Mouse (Mus musculus): ENCODE data around the gene 4932438H23Rik. TPM values are rescaled to one million over a fixed set of nuclear protein-coding genes. Genes with fewer than 3 reads are reported as not detected.

The 4932438H23Rik gene
- polyA plus RNA-seq, 1 experiment: 1.4 TPM

DNA sequence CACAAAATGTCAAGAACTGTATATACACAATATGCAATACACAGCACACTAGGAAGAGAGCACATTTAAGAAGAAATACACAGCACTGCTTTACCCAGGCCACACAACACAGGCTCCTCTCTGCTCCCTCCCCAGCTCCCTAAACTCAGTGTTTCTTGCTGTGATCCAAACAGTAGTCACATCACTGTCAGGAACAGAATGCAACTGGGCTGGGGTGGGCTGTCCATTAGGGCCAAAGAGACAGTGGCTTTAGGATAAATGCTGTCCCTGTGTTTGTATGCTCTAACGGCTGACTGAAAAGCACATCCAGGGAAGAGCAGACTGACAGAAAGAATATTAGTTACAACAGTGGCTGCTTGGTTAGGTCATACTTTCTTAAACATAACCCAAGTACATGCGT is 65.0 kb downstream of the 4932438H23Rik start:
- Histone ChIP-seq H3K27me3 (ENCODE audit: control insufficient read depth, insufficient read depth, low read length) (no peaks in the 10 kb centered on the region), H3K4me3 (replicated peaks; ENCODE audit: insufficient read depth, low read depth, low read length) (no peak overlapping the region), H3K27ac (ENCODE audit: insufficient read depth, low read length) (no peak overlapping the region), H3K4me1 (ENCODE audit: control insufficient read depth, insufficient read depth, low read length) (no peaks in the 10 kb centered on the region)
- 83% methylated on average over 2 of the region's 2 CpGs for WGBS
- TF ChIP-seq POLR2A (IDR thresholded peaks at IDR 0.05; ENCODE audit: borderline replicate concordance, insufficient read depth, low read length) (no peak), CTCF (IDR thresholded peaks at IDR 0.05; ENCODE audit: borderline replicate concordance, insufficient read depth, low read depth, low read length) (no peak)
- DNase-seq: no peak

DNA sequence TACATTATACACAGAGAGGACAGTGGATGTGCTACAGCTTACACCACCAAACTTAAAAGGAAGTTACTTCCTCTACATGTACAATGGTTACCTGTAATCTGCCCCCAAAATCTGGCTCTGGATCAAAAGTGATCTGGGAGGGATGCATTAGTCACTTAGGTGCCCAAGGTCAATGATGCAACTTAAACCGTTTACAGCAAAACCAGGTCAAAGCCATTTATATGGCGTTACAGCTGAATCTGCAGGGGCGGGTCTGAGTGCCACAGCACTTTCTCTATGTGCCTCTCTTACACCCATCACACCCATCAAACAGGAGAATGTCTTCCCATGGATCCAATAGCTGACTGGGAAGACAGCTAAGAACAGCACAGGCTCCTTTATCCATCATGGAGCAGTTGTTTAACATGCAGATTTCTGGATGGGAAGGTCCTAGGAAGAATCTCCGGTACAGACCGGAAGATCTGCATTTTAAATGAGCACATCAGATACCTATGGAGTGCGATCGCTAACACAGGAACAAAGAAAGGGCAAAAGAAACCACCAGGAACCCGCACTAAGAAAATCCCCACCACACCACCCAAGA is 65.7 kb downstream of the 4932438H23Rik start:
- Histone ChIP-seq H3K27ac (ENCODE audit: insufficient read depth, low read length) (no peak overlapping the region), H3K27me3 (ENCODE audit: control insufficient read depth, insufficient read depth, low read length) (no peaks in the 10 kb centered on the region), H3K4me1 (ENCODE audit: control insufficient read depth, insufficient read depth, low read length) (no peaks in the 10 kb centered on the region), H3K4me3 (replicated peaks; ENCODE audit: insufficient read depth, low read depth, low read length) (no peak overlapping the region)
- 82% methylated on average over 8 of the region's 8 CpGs for WGBS
- no peak for DNase-seq
- TF ChIP-seq CTCF (IDR thresholded peaks at IDR 0.05; ENCODE audit: borderline replicate concordance, insufficient read depth, low read depth, low read length): no peak
- no peak for TF ChIP-seq POLR2A (IDR thresholded peaks at IDR 0.05; ENCODE audit: borderline replicate concordance, insufficient read depth, low read length)

DNA sequence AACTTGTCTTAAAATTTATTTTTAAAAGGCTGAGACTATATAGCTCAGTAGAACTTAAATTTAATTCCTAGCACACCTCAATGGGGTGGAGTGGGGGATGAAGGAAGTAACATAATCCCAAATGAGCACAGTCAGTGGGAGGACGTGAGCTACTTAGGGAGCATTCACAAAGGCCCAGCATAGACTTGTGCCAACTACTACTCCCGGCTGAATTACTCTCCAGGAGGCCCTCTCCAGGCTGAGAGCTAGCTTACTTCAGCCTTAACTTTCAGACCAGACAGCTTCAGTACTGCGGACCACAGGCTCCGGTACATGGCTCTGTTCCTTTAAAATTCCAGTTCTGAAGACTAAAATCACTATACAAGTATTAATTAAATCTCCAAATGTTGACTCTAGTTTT is 68.6 kb downstream of the 4932438H23Rik start:
- Histone ChIP-seq H3K4me1 (ENCODE audit: control insufficient read depth, insufficient read depth, low read length) (no peaks in the 10 kb centered on the region), H3K27ac (ENCODE audit: insufficient read depth, low read length) (no peak overlapping the region), H3K27me3 (ENCODE audit: control insufficient read depth, insufficient read depth, low read length) (no peaks in the 10 kb centered on the region), H3K4me3 (replicated peaks; ENCODE audit: insufficient read depth, low read depth, low read length) (no peak overlapping the region)
- DNase-seq: no peak
- 65% methylated on average over 4 of the region's 4 CpGs for WGBS
- TF ChIP-seq POLR2A (IDR thresholded peaks at IDR 0.05; ENCODE audit: borderline replicate concordance, insufficient read depth, low read length): no peak
- TF ChIP-seq CTCF (IDR thresholded peaks at IDR 0.05; ENCODE audit: borderline replicate concordance, insufficient read depth, low read depth, low read length): no peak

DNA sequence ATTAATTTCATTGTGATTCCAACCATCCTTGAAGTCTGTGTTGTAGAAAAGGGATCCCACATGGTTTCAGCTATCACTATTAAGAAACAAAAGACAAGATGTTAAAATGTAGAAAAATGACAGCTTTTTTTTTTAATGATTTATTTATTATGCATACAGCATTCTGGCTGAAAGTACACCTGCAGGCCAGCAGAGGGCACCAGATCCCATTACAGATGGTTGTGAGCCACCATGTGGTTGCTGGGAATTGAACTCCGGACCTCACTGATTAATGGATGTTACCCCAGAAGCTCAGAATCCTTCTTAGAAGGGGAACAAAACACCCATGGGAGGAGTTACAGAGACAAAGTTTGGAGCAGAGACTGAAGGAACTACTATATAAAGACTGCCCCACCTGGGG is 71.5 kb downstream of the 4932438H23Rik start:
- 84% methylated on average over 1 of the region's 1 CpGs for WGBS

DNA sequence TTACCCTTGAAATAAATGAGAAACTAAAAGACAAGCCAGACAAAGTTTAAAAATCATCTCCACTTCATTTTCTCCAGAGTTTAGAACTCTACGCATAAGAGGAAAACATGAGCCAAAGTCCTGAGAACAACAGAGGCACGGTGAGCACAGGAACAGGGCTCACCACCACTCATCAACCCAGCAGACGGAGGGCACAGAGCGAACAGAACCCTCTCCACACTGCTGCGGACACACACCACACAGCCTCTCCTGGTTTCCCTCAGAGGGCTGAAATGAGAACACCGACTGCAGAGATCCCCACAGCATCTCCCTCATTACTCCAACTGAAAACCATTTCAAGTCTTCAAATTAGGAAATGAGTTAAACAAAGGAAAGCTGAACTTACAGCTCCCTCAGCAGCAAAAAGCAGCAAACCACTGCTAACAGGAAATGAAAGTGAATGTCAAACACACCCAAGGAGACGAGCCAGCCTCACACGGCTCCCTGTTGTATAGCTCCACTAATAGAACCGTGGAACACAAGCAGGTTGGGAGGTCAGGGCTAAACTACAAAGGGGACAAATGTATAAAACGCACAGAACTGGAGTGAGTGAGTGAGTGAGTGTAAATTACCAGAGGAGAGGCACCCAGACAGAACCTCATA is 74.0 kb downstream of the 4932438H23Rik start:
- TF ChIP-seq POLR2A (IDR thresholded peaks at IDR 0.05; ENCODE audit: borderline replicate concordance, insufficient read depth, low read length) (no peak), CTCF (IDR thresholded peaks at IDR 0.05; ENCODE audit: borderline replicate concordance, insufficient read depth, low read depth, low read length) (no peak)
- DNase-seq: no peak
- WGBS: 93% methylated on average over 10 of the region's 10 CpGs
- no peaks in the 10 kb centered on the region; the same call in 1 of the 2 replicates for H3K4me1 ChIP-seq (ENCODE audit: control insufficient read depth, insufficient read depth, low read length)
- H3K27ac ChIP-seq (ENCODE audit: insufficient read depth, low read length): no peak overlapping the region
- no peaks in the 10 kb centered on the region for H3K27me3 ChIP-seq (ENCODE audit: control insufficient read depth, insufficient read depth, low read length)
- no peak overlapping the region for H3K4me3 ChIP-seq (replicated peaks; ENCODE audit: insufficient read depth, low read depth, low read length)

More for the DNA sequence above, 71.5 kb downstream of the 4932438H23Rik start:
- no peak for DNase-seq
- Histone ChIP-seq H3K4me3 (replicated peaks; ENCODE audit: insufficient read depth, low read depth, low read length) (no peak overlapping the region), H3K4me1 (ENCODE audit: control insufficient read depth, insufficient read depth, low read length) (no peaks in the 10 kb centered on the region; the same call in 1 of the 2 replicates), H3K27me3 (ENCODE audit: control insufficient read depth, insufficient read depth, low read length) (no peaks in the 10 kb centered on the region), H3K27ac (ENCODE audit: insufficient read depth, low read length) (no peak overlapping the region)
- TF ChIP-seq CTCF (IDR thresholded peaks at IDR 0.05; ENCODE audit: borderline replicate concordance, insufficient read depth, low read depth, low read length): peak; percentile 28; the same call in 1 of the 2 replicates
- no peak for TF ChIP-seq POLR2A (IDR thresholded peaks at IDR 0.05; ENCODE audit: borderline replicate concordance, insufficient read depth, low read length)

DNA sequence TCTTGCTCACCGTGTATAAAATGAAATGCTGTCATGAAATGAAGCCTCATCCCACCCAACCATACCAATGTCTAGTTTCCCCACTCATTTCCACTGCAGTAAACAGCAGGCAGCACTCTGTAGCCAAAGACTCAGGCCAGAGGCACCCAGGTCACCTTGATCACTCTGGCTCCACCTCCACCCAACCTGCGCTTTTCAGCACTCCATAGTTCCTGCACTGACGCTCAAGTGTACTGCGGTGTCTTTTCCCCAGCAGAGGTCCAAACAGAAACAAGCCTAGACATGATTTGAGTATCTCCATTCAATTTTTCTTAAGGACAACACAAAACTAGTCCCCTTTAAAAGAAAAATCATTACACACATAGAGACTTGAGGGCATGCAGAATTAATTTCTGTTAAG is 75.4 kb downstream of the 4932438H23Rik start:
- no peak for TF ChIP-seq CTCF (IDR thresholded peaks at IDR 0.05; ENCODE audit: borderline replicate concordance, insufficient read depth, low read depth, low read length)
- no peak for TF ChIP-seq POLR2A (IDR thresholded peaks at IDR 0.05; ENCODE audit: borderline replicate concordance, insufficient read depth, low read length)
- H3K4me3 ChIP-seq (replicated peaks; ENCODE audit: insufficient read depth, low read depth, low read length): no peak overlapping the region
- H3K4me1 ChIP-seq (ENCODE audit: control insufficient read depth, insufficient read depth, low read length): no peaks in the 10 kb centered on the region; the same call in 1 of the 2 replicates
- WGBS: 95% methylated on average over 4 of the region's 4 CpGs
- no peaks in the 10 kb centered on the region for H3K27me3 ChIP-seq (ENCODE audit: control insufficient read depth, insufficient read depth, low read length)
- H3K27ac ChIP-seq (ENCODE audit: insufficient read depth, low read length): no peak overlapping the region
- no peak for DNase-seq

DNA sequence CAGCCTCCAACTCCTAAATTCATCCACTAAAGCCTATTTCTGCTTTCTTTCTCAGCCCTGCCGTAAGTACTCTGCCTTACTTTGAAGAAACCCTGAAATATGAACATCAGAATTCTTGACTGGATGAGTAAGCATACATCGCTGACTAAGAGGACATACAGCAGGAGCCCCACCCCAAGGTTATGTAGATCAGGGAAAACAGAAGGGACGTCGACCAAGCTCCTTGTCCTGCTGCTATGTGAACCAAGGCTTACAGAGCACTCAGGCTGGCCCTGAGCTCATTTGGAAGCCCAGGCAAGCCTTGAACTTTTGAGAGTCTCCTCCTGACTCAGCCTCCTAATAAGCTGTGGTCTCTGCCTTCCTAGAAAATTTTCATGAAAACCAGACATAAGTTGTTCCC is 79.2 kb downstream of the 4932438H23Rik start:
- Histone ChIP-seq H3K27me3 (ENCODE audit: control insufficient read depth, insufficient read depth, low read length) (no peaks in the 10 kb centered on the region), H3K4me1 (ENCODE audit: control insufficient read depth, insufficient read depth, low read length) (no peaks in the 10 kb centered on the region; the same call in 1 of the 2 replicates), H3K4me3 (replicated peaks; ENCODE audit: insufficient read depth, low read depth, low read length) (no peak overlapping the region), H3K27ac (ENCODE audit: insufficient read depth, low read length) (no peak overlapping the region)
- TF ChIP-seq CTCF (IDR thresholded peaks at IDR 0.05; ENCODE audit: borderline replicate concordance, insufficient read depth, low read depth, low read length) (no peak), POLR2A (IDR thresholded peaks at IDR 0.05; ENCODE audit: borderline replicate concordance, insufficient read depth, low read length) (no peak)
- DNase-seq: no peak
- WGBS: 87% methylated on average over 4 of the region's 4 CpGs

DNA sequence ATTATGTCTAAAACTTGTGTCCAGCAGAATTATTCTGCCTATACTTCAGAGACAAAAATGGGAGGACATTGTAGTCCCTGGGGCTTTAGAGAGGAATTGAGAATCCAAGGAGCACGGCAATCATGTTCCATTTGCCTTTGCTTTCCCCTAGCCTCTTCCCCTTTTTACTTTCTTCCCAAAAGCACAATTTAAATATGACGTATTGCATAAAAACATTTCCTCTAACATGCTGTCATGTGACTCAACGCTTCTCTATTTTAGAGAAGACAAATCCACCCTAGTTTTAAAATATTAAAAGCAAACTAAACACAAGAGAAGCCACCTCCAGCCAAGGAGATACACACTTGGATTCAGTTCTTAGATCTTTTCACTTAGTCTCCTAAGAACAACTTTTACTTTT is 83.1 kb downstream of the 4932438H23Rik start:
- 21% methylated on average over 3 of the region's 3 CpGs for WGBS
- Histone ChIP-seq H3K27ac (ENCODE audit: insufficient read depth, low read length) (peak overlapping the region; percentile 75; the same call in 1 of the 2 replicates), H3K4me1 (ENCODE audit: control insufficient read depth, insufficient read depth, low read length) (peaks cover 5% of the 10 kb centered on the region), H3K4me3 (replicated peaks; ENCODE audit: insufficient read depth, low read depth, low read length) (peak overlapping the region; percentile 73), H3K27me3 (ENCODE audit: control insufficient read depth, insufficient read depth, low read length) (no peaks in the 10 kb centered on the region)
- no peak for DNase-seq
- TF ChIP-seq CTCF (IDR thresholded peaks at IDR 0.05; ENCODE audit: borderline replicate concordance, insufficient read depth, low read depth, low read length): no peak
- no peak for TF ChIP-seq POLR2A (IDR thresholded peaks at IDR 0.05; ENCODE audit: borderline replicate concordance, insufficient read depth, low read length)
